Mouse (Mus musculus): ENCODE results near the gene Plcl1. TPM values are rescaled to one million over a fixed set of nuclear protein-coding genes. Genes with fewer than 3 reads are reported as not detected.

Gene Plcl1
- polyA plus RNA-seq, 1 experiment from 2014 or later: 4.9 TPM

- H3K9ac ChIP-seq: no peak overlapping the region
- H3K36me3 ChIP-seq: no peaks in the 10 kb centered on the region
- 68% methylated on average over 5 of the region's 5 CpGs for WGBS
- no peak overlapping the region for H3K4me3 ChIP-seq
- no peak overlapping the region for H3K4me2 ChIP-seq (replicated peaks)
- no peaks in the 10 kb centered on the region for H3K9me3 ChIP-seq
- no peak for ATAC-seq (ENCODE audit: low FRiP score, low read depth)
- H3K4me1 ChIP-seq: no peaks in the 10 kb centered on the region
- no peak overlapping the region for H3K27ac ChIP-seq
- no peaks in the 10 kb centered on the region for H3K27me3 ChIP-seq (replicated peaks)
Measured at GRCm38 (mm10) chr1:55736762-55737288, 331.1 kb downstream of the Plcl1 start.

GRCm38 (mm10) chr1:55738746-55739365 is 333.1 kb downstream of the Plcl1 start:
- H3K4me3 ChIP-seq: no peak overlapping the region
- no peak overlapping the region for H3K4me2 ChIP-seq (replicated peaks)
- no peaks in the 10 kb centered on the region for H3K4me1 ChIP-seq
- H3K36me3 ChIP-seq: no peaks in the 10 kb centered on the region
- H3K27ac ChIP-seq: no peak overlapping the region
- no peak for ATAC-seq (ENCODE audit: low FRiP score, low read depth)
- 77% methylated on average over 12 of the region's 12 CpGs for WGBS
- no peak overlapping the region for H3K9ac ChIP-seq
- H3K27me3 ChIP-seq (replicated peaks): no peaks in the 10 kb centered on the region
- H3K9me3 ChIP-seq: no peaks in the 10 kb centered on the region

DNA sequence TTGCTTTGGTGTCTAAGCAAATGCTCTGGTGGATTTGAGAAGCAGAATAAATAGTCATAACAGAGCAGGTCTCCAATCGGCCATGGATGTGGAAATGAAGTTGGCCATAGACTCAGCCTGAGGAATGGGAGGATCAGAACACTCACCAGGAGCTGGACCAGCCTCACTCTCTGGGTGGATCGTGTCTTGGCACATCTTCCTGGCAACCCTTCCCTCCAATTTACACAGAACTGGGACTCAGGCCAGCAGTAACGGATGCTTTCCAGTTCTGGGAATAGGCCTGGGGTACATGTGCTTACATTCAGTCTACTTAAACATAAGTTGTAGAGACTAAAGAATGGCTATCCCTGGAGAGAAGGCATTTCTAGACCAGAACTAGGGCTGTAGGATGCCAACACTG is 336.2 kb downstream of the Plcl1 start:
- Histone ChIP-seq H3K36me3 (no peaks in the 10 kb centered on the region), H3K4me1 (no peaks in the 10 kb centered on the region), H3K9me3 (no peaks in the 10 kb centered on the region), H3K4me3 (no peak overlapping the region), H3K27me3 (replicated peaks) (no peaks in the 10 kb centered on the region), H3K9ac (no peak overlapping the region), H3K27ac (no peak overlapping the region), H3K4me2 (replicated peaks) (no peak overlapping the region)
- ATAC-seq (ENCODE audit: low FRiP score, low read depth): no peak
- WGBS: 90% methylated on average over 3 of the region's 3 CpGs

DNA sequence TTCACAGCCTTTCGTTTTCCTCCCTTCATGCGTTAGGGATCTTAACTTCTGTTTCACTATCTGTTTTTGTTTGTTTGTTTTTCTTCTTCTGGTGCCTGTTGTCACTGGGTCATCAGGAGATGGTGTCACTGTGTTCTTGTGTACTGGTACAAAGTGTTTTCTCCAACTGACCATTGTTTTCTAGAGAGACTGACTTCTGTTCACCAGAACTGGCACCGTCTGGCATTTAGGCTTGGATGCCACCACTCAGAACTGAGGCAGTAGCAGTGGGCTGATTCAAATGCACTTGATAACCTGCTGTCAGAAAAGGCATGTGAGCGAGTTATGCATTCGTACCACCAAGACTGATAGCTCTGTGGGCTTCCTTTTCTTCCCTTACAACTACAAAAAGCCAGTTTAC is 342.8 kb downstream of the Plcl1 start:
- no peaks in the 10 kb centered on the region for H3K9me3 ChIP-seq
- no peak overlapping the region for H3K27ac ChIP-seq
- no peak overlapping the region for H3K9ac ChIP-seq
- no peaks in the 10 kb centered on the region for H3K4me1 ChIP-seq
- H3K27me3 ChIP-seq (replicated peaks): no peaks in the 10 kb centered on the region
- H3K4me3 ChIP-seq: no peak overlapping the region
- H3K4me2 ChIP-seq (replicated peaks): no peak overlapping the region
- ATAC-seq (ENCODE audit: low FRiP score, low read depth): no peak
- 69% methylated on average over 5 of the region's 5 CpGs for WGBS
- H3K36me3 ChIP-seq: no peaks in the 10 kb centered on the region

DNA sequence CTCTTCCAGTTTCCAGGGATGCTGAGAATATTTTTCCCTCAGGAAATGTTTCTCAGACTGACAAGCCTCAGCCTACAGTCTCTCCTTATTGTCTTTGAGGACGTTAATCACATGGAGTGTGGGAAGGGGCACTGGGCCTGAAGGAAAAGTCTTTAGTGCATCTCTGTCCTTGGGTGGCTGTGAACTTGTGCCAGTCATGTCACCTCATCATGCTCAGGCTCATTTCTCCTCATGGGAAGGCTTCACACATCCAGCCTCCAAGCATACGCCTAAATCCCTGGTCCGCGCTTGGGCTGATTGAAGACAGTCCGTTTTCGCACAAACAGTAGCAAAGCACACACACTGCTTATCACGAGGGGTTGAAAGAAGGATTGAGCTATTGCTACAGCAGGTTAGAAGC is 344.0 kb downstream of the Plcl1 start:
- Histone ChIP-seq H3K27me3 (replicated peaks) (no peaks in the 10 kb centered on the region), H3K4me1 (no peaks in the 10 kb centered on the region), H3K9ac (no peak overlapping the region), H3K4me2 (replicated peaks) (no peak overlapping the region), H3K27ac (no peak overlapping the region), H3K36me3 (no peaks in the 10 kb centered on the region), H3K4me3 (no peak overlapping the region), H3K9me3 (no peaks in the 10 kb centered on the region)
- ATAC-seq (ENCODE audit: low FRiP score, low read depth): no peak
- 85% methylated on average over 7 of the region's 7 CpGs for WGBS

GRCm38 (mm10) chr1:55755742-55756141 is 350.0 kb downstream of the Plcl1 start:
- no peaks in the 10 kb centered on the region for H3K36me3 ChIP-seq
- 63% methylated on average over 10 of the region's 10 CpGs for WGBS

GRCm38 (mm10) chr1:55762284-55762683 is 356.6 kb downstream of the Plcl1 start:
- H3K27me3 ChIP-seq (replicated peaks): no peaks in the 10 kb centered on the region
- H3K9me3 ChIP-seq: no peaks in the 10 kb centered on the region
- 0 out of 2 replicates have a peak, but pooled peaks have one; percentile 17 for ATAC-seq (ENCODE audit: low FRiP score, low read depth)
- no peak overlapping the region for H3K9ac ChIP-seq
- no peaks in the 10 kb centered on the region for H3K36me3 ChIP-seq
- H3K4me3 ChIP-seq: no peak overlapping the region
- no peak overlapping the region for H3K27ac ChIP-seq
- 81% methylated on average over 5 of the region's 5 CpGs for WGBS
- H3K4me1 ChIP-seq: no peaks in the 10 kb centered on the region
- H3K4me2 ChIP-seq (replicated peaks): no peak overlapping the region

More at GRCm38 (mm10) chr1:55755742-55756141, 350.0 kb downstream of the Plcl1 start:
- Histone ChIP-seq H3K27me3 (replicated peaks) (no peaks in the 10 kb centered on the region), H3K4me1 (no peaks in the 10 kb centered on the region), H3K9me3 (no peaks in the 10 kb centered on the region), H3K4me3 (no peak overlapping the region), H3K4me2 (replicated peaks) (no peak overlapping the region), H3K27ac (no peak overlapping the region), H3K9ac (no peak overlapping the region)
- no peak for ATAC-seq (ENCODE audit: low FRiP score, low read depth)

GRCm38 (mm10) chr1:55763171-55763570 is 357.4 kb downstream of the Plcl1 start:
- Histone ChIP-seq H3K4me3 (no peak overlapping the region), H3K36me3 (no peaks in the 10 kb centered on the region), H3K9me3 (no peaks in the 10 kb centered on the region), H3K27ac (no peak overlapping the region), H3K4me1 (no peaks in the 10 kb centered on the region), H3K9ac (no peak overlapping the region), H3K4me2 (replicated peaks) (no peak overlapping the region), H3K27me3 (replicated peaks) (no peaks in the 10 kb centered on the region)
- WGBS: 77% methylated on average over 2 of the region's 2 CpGs
- ATAC-seq (ENCODE audit: low FRiP score, low read depth): no peak

DNA sequence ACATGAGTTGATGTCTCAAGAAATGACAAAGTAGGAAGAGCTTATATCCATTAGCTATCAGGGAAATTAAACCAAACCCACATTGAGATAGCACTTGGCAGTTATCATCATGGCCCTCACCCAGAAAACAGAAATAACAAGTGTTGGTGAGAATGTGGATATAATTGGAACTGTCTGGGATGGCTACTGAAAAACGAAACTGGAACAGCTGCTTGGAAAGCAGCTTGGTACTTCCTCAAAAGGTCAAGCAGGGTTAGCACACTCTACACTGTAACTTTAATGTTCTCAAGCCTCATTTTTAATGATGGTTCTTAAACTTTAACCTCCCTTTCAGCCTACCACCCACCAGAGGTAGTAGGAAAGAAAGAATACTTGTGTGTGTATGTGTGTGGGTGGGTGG is 361.0 kb downstream of the Plcl1 start:
- no peak overlapping the region for H3K4me3 ChIP-seq
- WGBS: 66% methylated on average over 1 of the region's 1 CpGs
- no peak overlapping the region for H3K27ac ChIP-seq
- no peak overlapping the region for H3K9ac ChIP-seq
- no peaks in the 10 kb centered on the region for H3K9me3 ChIP-seq
- H3K27me3 ChIP-seq (replicated peaks): no peaks in the 10 kb centered on the region
- no peak for ATAC-seq (ENCODE audit: low FRiP score, low read depth)
- H3K4me2 ChIP-seq (replicated peaks): no peak overlapping the region
- no peaks in the 10 kb centered on the region for H3K4me1 ChIP-seq
- no peaks in the 10 kb centered on the region for H3K36me3 ChIP-seq

DNA sequence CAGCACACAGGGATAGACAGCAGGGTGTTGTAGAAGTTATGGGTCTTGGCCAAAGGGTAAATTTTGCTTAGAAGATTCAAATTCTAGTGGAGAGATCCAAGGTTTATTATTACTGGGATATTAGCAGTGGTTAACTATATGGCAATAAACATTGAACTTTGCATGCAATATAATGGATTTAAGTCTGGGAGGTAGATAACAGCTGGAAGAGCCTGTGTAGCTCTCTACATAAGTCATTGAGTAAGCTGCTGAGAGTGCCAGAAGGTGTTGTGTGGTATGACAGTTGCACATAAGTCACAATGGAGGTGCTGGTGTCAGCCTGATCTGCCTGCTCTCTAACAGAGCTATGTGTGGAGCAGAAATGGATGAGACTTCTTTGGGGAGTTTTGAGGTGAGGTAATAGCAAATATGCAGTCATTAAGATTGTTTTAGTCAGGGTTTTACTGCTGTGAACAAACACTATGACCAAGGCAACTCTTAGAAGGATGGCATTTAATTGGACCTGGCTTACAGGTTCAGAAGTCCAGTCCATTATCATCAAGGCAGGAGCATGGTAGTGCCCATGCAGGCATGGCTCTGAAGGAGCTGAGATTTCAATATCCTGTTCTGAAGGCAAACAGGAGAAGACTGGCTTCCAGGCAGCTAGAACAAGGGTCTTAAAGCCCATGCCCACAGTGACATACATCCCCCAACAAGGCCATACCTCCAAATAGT is 364.5 kb downstream of the Plcl1 start:
- Histone ChIP-seq H3K27me3 (replicated peaks) (no peaks in the 10 kb centered on the region), H3K4me3 (no peak overlapping the region), H3K9me3 (no peaks in the 10 kb centered on the region), H3K36me3 (no peaks in the 10 kb centered on the region), H3K9ac (no peak overlapping the region), H3K4me1 (no peaks in the 10 kb centered on the region), H3K4me2 (replicated peaks) (no peak overlapping the region), H3K27ac (no peak overlapping the region)
- ATAC-seq (ENCODE audit: low FRiP score, low read depth): no peak

- 67% methylated on average over 6 of the region's 6 CpGs for WGBS
- Histone ChIP-seq H3K4me2 (replicated peaks) (no peak overlapping the region), H3K4me1 (no peaks in the 10 kb centered on the region), H3K27ac (no peak overlapping the region), H3K9ac (no peak overlapping the region), H3K27me3 (replicated peaks) (no peaks in the 10 kb centered on the region), H3K9me3 (no peaks in the 10 kb centered on the region), H3K36me3 (no peaks in the 10 kb centered on the region), H3K4me3 (no peak overlapping the region)
- no peak for ATAC-seq (ENCODE audit: low FRiP score, low read depth)
Measured at GRCm38 (mm10) chr1:55792817-55793216, 387.1 kb downstream of the Plcl1 start.
